Mouse (Mus musculus) spleen, adult 2 months (tissue): ENCODE results near the gene Clec16a. TPM values are rescaled to one million over a fixed set of nuclear protein-coding genes. Genes with fewer than 3 reads are reported as not detected.
A peak's percentile ranks its signal among the peaks of the same experiment; 100 is the strongest.

Experiments used
- DNase-seq, 2 experiments: peaks; one replicate each; pipeline versions ENCODE4 v3.0.0 to v3.0.0-alpha.2; 2012 to 2021; ENCODE audit warnings: low spot score in 2 of 2, low read depth in 1 of 2
- H3K27ac ChIP-seq: fragments of 200-500 bp; 2 replicates; pipeline ENCODE4 v1.5.1; 2012; ENCODE audit warnings: low read length, inconsistent platforms; ENCODE audit not compliant: insufficient read depth
- H3K27me3 ChIP-seq: fragments of 200-500 bp; 2 replicates; pipeline ENCODE4 v1.6.1; 2012; ENCODE audit warnings: mild to moderate bottlenecking, moderate library complexity, low read length, inconsistent platforms; ENCODE audit not compliant: control insufficient read depth, insufficient read depth
- H3K36me3 ChIP-seq: fragments of 200-500 bp; 2 replicates; pipeline ENCODE4 v1.6.1; 2012; ENCODE audit warnings: mild to moderate bottlenecking, low read length, inconsistent platforms; ENCODE audit not compliant: control insufficient read depth, insufficient read depth
- H3K4me1 ChIP-seq: fragments of 200-500 bp; 2 replicates; pipeline ENCODE4 v1.6.1; 2011; ENCODE audit warnings: inconsistent platforms; ENCODE audit not compliant: control insufficient read depth, insufficient read depth, insufficient read length
- H3K4me3 ChIP-seq: fragments of 200-500 bp; 2 replicates; pipeline ENCODE4 v1.5.1; 2011; ENCODE audit warnings: mild to moderate bottlenecking, inconsistent platforms; ENCODE audit not compliant: insufficient read depth, insufficient read length; ENCODE audit errors: extremely low read depth
- CTCF ChIP-seq: fragments of 200-500 bp; IDR thresholded peaks from 2 replicates; pipeline ENCODE4 v1.5.1; 2011; ENCODE audit warnings: mild to moderate bottlenecking, inconsistent platforms; ENCODE audit not compliant: insufficient read depth, insufficient read length, insufficient replicate concordance; ENCODE audit errors: extremely low read depth
- POLR2A ChIP-seq: fragments of 200-500 bp; IDR thresholded peaks from 2 replicates; pipeline ENCODE4 v1.6.1; 2011; ENCODE audit warnings: low read depth, low read length, inconsistent platforms
- WGBS: fragments of 180-500 bp; shearing (Covaris S2); methylation state at CpG from one replicate; pipeline ENCODE4 v1.1.7; 2018; 5-methylcytosine and 5-hydroxymethylcytosine counted together
- polyA plus RNA-seq: library from polyadenylated mRNA; depleted of rRNA; stranded (reverse); fragments of >200 nt; gene quantifications from 2 replicates; pipeline ENCODE4 v1.2.3, GENCODE M21; 2012

The Clec16a gene
- polyA plus RNA-seq, 1 experiment = 8.2 TPM

DNA sequence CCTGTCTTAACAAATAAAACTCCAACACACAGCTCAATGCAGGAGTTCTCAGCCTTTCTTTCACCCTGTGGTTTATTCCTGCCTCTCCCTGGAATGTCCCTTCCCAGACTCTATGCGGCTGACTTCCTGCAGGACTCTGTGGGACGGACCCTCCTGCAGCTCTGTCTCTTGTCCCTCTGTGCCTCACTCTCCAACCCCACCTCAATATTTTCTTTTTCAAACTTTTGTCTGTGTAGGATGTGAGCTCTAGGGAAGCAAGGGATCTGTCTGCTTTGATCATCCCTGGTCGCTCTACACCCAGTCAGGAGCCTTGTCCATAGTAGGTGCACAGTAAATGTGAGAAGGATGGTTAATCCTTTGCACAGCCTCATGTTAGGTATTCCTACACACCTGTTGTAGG, 16.8 kb upstream of the Clec16a start:
- peaks cover 5% of the 10 kb centered on the region; the same call in 1 of the 2 replicates for H3K4me1 ChIP-seq
- WGBS = 91% methylated on average over 3 of the region's 3 CpGs
- no peak overlapping the region for H3K27ac ChIP-seq
- H3K27me3 ChIP-seq = no peaks in the 10 kb centered on the region
- H3K4me3 ChIP-seq = no peak overlapping the region
- DNase-seq = no peak
- peaks cover 47% of the 10 kb centered on the region for H3K36me3 ChIP-seq
- TF ChIP-seq POLR2A (no peak), CTCF (no peak)

DNA sequence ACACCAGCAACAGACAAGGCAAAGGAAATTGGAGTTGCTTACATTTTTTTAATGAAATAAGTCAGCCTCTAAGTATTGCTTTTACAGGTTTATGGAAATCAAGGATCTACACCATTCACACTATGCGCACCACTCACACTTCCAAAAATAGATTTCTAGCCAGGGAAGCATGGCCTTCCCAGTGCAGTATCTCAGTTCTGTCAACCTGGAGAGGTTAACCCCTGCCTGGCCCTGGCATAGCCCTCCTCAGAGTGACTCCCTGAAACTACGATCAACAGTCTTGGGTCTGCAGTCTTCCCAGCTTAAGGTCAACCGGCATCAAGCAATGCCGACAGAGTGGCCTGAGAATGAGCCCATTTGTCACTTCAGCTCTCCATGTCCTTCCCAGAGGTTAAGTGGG, 15.0 kb upstream of the Clec16a start:
- no peak for DNase-seq
- 97% methylated on average over 4 of the region's 4 CpGs for WGBS

DNA sequence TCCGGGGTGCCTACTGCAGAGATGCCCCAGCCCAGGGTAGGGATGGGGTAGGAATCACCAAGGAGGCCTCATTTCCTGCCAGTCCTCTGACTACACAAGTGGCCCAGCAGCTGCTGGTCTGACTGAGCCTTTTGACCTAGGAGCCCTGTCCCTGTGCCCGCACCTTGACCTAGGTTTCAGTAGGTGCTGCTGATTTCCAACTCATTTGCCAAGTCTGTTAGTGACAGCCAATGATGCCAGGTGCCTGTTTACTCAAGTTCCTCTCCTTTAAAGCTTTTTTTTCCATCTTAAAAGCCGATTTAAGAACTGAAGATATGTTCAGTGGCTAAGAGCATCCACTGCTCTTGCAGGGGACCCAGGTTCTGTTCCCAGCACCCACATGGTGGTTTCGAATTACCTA, 11.4 kb upstream of the Clec16a start:
- Histone ChIP-seq H3K4me3 (no peak overlapping the region), H3K27me3 (no peaks in the 10 kb centered on the region), H3K4me1 (0 out of 2 replicates have a peak, but pooled peaks cover 2% of the 10 kb centered on the region), H3K27ac (no peak overlapping the region), H3K36me3 (peaks cover 19% of the 10 kb centered on the region)
- TF ChIP-seq CTCF (no peak), POLR2A (no peak)
- WGBS = 91% methylated on average over 4 of the region's 4 CpGs
- no peak for DNase-seq

More for the DNA sequence above, 15.0 kb upstream of the Clec16a start:
- Histone ChIP-seq H3K4me1 (no peaks in the 10 kb centered on the region), H3K36me3 (peaks cover 42% of the 10 kb centered on the region), H3K4me3 (no peak overlapping the region), H3K27ac (no peak overlapping the region), H3K27me3 (no peaks in the 10 kb centered on the region)
- TF ChIP-seq CTCF (no peak), POLR2A (no peak)

DNA sequence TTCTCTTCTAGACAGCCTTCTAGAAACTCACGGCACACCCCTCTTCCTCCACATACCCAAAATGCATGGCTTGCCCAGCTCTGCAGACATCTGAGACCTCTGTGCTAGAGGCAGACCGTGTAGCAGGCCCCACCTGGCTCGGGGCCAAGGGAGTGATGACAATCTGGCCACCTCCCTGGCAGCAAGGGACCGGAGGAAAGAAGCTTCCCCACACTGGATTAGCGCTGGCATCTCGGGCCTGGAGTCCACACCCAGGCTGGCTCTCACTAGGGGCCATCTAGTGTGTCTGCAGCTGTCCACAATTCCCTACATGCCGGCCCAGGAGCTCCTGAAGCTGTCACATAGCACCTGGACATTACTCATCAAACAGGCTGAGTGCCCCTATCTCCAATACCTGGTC, 10.6 kb upstream of the Clec16a start:
- no peak for TF ChIP-seq CTCF
- no peak for TF ChIP-seq POLR2A
- no peaks in the 10 kb centered on the region for H3K27me3 ChIP-seq
- H3K4me3 ChIP-seq = no peak overlapping the region
- DNase-seq = no peak
- peaks cover 2% of the 10 kb centered on the region; the same call in 1 of the 2 replicates for H3K4me1 ChIP-seq
- WGBS = 85% methylated on average over 7 of the region's 7 CpGs
- no peak overlapping the region for H3K27ac ChIP-seq
- peaks cover 19% of the 10 kb centered on the region for H3K36me3 ChIP-seq

DNA sequence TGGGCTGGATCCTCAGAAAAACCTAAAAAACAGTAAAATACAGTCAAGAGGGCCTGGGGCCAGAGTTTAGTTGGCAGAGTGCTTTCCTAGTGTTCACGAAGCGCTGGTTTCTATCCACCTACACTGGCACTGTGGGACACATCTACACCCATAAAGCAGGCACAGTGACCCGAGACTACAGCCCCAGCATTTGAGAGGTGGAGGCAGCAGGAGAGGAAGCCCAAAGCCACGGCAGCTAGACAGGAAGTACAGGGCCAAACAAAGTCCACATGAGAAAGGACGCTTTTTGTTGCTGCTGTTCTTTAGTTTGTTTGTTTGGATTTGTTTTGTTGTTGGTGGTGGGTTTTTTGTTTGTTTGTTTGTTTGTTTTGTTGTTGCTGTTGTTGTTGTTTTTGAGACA, 8.8 kb upstream of the Clec16a start:
- H3K27ac ChIP-seq = no peak overlapping the region
- WGBS = 40% methylated on average over 5 of the region's 5 CpGs
- no peaks in the 10 kb centered on the region for H3K27me3 ChIP-seq
- H3K4me3 ChIP-seq = no peak overlapping the region
- DNase-seq = peak in 1 of 2 experiments; percentile 53
- peaks cover 8% of the 10 kb centered on the region for H3K36me3 ChIP-seq
- no peak for TF ChIP-seq POLR2A
- TF ChIP-seq CTCF = no peak
- peaks cover 8% of the 10 kb centered on the region; the same call in 1 of the 2 replicates for H3K4me1 ChIP-seq

DNA sequence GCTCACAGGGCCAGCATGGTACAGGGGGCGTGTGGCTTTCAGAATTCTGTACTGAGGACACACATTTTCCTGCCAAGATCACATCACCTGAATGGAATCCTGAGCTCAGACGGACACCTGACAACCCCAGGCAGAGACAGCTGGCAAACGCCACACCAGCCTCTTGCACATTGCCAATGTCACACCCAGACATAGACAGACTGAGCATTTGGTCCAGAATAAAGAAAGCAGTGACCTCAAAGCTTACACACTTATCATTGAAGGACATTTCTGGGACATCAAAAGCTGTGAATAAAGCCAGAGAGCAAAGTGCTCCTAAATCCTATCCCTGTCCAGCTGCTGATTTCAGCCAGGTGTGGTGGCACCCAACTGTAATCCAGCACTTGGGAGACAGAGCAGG, 8.2 kb upstream of the Clec16a start:
- 90% methylated on average over 3 of the region's 3 CpGs for WGBS
- TF ChIP-seq POLR2A (no peak), CTCF (no peak)
- no peak overlapping the region for H3K4me3 ChIP-seq
- DNase-seq = no peak
- H3K27me3 ChIP-seq = no peaks in the 10 kb centered on the region
- no peak overlapping the region for H3K27ac ChIP-seq
- peaks cover 8% of the 10 kb centered on the region; the same call in 1 of the 2 replicates for H3K4me1 ChIP-seq
- H3K36me3 ChIP-seq = peaks cover 3% of the 10 kb centered on the region

DNA sequence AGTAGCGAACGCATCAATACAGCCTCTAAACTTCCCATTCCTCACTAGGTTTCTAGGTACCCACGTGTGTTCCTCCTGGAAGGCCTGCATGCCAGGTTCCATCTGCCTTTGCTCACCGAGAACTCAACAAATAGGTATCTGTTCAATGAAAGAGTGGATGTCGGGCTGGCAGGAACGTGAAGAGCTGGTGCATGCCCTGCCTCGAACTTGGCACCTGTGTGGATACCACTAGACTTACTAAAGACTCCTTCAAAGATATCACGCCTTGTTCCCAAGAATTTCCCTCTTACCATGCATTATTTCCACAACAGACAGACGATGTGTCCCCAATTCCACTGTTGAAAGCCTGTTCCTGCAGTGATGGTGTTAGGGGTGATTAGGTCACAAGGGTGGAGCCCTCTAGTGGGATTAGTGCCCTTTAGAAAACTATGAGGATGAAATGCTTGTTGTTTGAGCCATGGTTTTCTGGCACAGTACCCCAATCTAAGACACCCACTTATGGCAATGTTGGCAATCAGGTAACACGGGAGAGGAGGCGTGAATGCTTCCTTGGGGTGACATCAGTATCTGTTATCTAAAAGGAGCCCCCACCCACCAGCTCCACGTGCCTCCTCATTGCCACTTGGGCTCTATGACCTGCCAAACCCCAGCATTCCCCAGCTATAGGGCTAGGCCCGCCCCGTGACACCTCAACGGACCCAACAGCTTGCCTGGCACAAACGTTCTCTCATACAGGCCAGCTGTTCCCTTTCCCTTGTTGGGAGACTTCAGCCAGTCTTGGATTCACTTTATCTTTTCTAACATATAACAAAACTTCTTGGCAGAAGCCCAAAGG, 4.2 kb upstream of the Clec16a start:
- 67% methylated on average over 16 of the region's 16 CpGs for WGBS
- no peaks in the 10 kb centered on the region for H3K27me3 ChIP-seq
- peaks cover 11% of the 10 kb centered on the region; the same call in 1 of the 2 replicates for H3K4me1 ChIP-seq
- H3K36me3 ChIP-seq = no peaks in the 10 kb centered on the region
- no peak for DNase-seq
- TF ChIP-seq CTCF = no peak
- no peak for TF ChIP-seq POLR2A
- peak overlapping the region; percentile 73 for H3K4me3 ChIP-seq
- no peak overlapping the region for H3K27ac ChIP-seq
